Mouse (Mus musculus) cerebellum, adult 2 months (tissue): Measurements from ENCODE around the gene Eloa. TPM values are rescaled to one million over a fixed set of nuclear protein-coding genes. Genes with fewer than 3 reads are reported as not detected.

Experiments used
- DNase-seq, 2 experiments: peaks; one replicate each; pipeline ENCODE4 v3.0.0; 2021
- H3K27ac ChIP-seq: fragments of 200-500 bp; 2 replicates; pipeline ENCODE4 v1.5.1; 2012; ENCODE audit warnings: low read length, control low read depth, inconsistent platforms; ENCODE audit not compliant: insufficient read depth
- H3K27me3 ChIP-seq: fragments of 200-500 bp; 2 replicates; pipeline ENCODE4 v1.6.1; 2012; ENCODE audit warnings: inconsistent platforms, mild to moderate bottlenecking, low read length, moderate library complexity; ENCODE audit not compliant: control insufficient read depth, insufficient read depth
- H3K4me1 ChIP-seq: fragments of 200-500 bp; 2 replicates; pipeline ENCODE4 v1.6.1; 2011; ENCODE audit warnings: low read length; ENCODE audit not compliant: control insufficient read depth, insufficient read depth
- H3K4me3 ChIP-seq: fragments of 200-500 bp; replicated peaks from 2 replicates; pipeline ENCODE3; 2011; ENCODE audit warnings: mild to moderate bottlenecking, low read depth, low read length, control low read depth; ENCODE audit not compliant: insufficient read depth
- CTCF ChIP-seq: fragments of 200-500 bp; IDR thresholded peaks from 2 replicates; pipeline ENCODE4 v1.5.1; 2011; ENCODE audit warnings: low read depth, mild to moderate bottlenecking, control low read depth, low read length, moderate library complexity, borderline replicate concordance; ENCODE audit not compliant: insufficient read depth
- POLR2A ChIP-seq: fragments of 200-500 bp; IDR thresholded peaks from 2 replicates; pipeline ENCODE4 v1.6.1; 2011; ENCODE audit warnings: low read length, control low read depth, borderline replicate concordance; ENCODE audit not compliant: insufficient read depth
- WGBS: fragments of 180-500 bp; shearing (Covaris S2); methylation state at CpG from one replicate; pipeline ENCODE4 v1.1.7; 2018; 5-methylcytosine and 5-hydroxymethylcytosine counted together
- polyA plus RNA-seq: library from polyadenylated mRNA; depleted of rRNA; stranded (reverse); fragments of >200 nt; gene quantifications from 2 replicates; pipeline ENCODE4 v1.2.3, GENCODE M21; 2012

The Eloa gene
- polyA plus RNA-seq, 1 experiment, result 18.3 TPM

- TF ChIP-seq CTCF, result no peak
- TF ChIP-seq POLR2A, result no peak
- DNase-seq, result no peak
- no peaks in the 10 kb centered on the region for H3K27me3 ChIP-seq
- no peak overlapping the region for H3K4me3 ChIP-seq
- H3K27ac ChIP-seq, result no peak overlapping the region
- 87% methylated on average over 16 of the region's 16 CpGs for WGBS
- H3K4me1 ChIP-seq, result peaks cover 4% of the 10 kb centered on the region
These were observed 55.3 kb downstream of the Eloa start for GRCm38 (mm10) chr4:135966283-135966682.

GRCm38 (mm10) chr4:135965113-135965512 is 56.5 kb downstream of the Eloa start:
- TF ChIP-seq CTCF (no peak), POLR2A (no peak)
- DNase-seq, result no peak
- Histone ChIP-seq H3K27me3 (no peaks in the 10 kb centered on the region), H3K4me1 (peaks cover 6% of the 10 kb centered on the region; the same call in 1 of the 2 replicates), H3K27ac (no peak overlapping the region), H3K4me3 (no peak overlapping the region)
- 80% methylated on average over 9 of the region's 9 CpGs for WGBS

- WGBS, result 1% methylated on average over 12 of the region's 12 CpGs
- peak; percentile 63 to 69 for DNase-seq
- H3K4me3 ChIP-seq, result peak overlapping the region; percentile 89
- H3K27me3 ChIP-seq, result no peaks in the 10 kb centered on the region
- H3K4me1 ChIP-seq, result peaks cover 6% of the 10 kb centered on the region; the same call in 1 of the 2 replicates
- peak overlapping the region; percentile 76; the same call in 1 of the 2 replicates for H3K27ac ChIP-seq
- TF ChIP-seq CTCF (no peak), POLR2A (0 out of 2 replicates have a peak, but pooled peaks have one; percentile 19)
These were observed 57.1 kb downstream of the Eloa start for GRCm38 (mm10) chr4:135964426-135964825.

GRCm38 (mm10) chr4:135963457-135964193 is 57.9 kb downstream of the Eloa start, which contains the start of gene Gale:
TSS of gene Gale (plus strand) at chr4:135963727.
- peaks cover 6% of the 10 kb centered on the region; the same call in 1 of the 2 replicates for H3K4me1 ChIP-seq
- H3K27ac ChIP-seq, result peak within 1 kb of the TSS; percentile 91
- TF ChIP-seq POLR2A (peak; percentile 94), CTCF (no peak)
- H3K27me3 ChIP-seq, result no peaks in the 10 kb centered on the region
- peak; percentile 96 for DNase-seq
- under 1% methylated on average over 56 of the region's 56 CpGs for WGBS
- peak within 1 kb of the TSS; percentile 89 for H3K4me3 ChIP-seq

GRCm38 (mm10) chr4:135962946-135963345 is 58.6 kb downstream of the Eloa start:
- peak overlapping the region; percentile 91 for H3K27ac ChIP-seq
- no peak for TF ChIP-seq POLR2A
- TF ChIP-seq CTCF, result no peak
- peaks cover 6% of the 10 kb centered on the region; the same call in 1 of the 2 replicates for H3K4me1 ChIP-seq
- peak overlapping the region; percentile 89 for H3K4me3 ChIP-seq
- 6% methylated on average over 15 of the region's 15 CpGs for WGBS
- no peak for DNase-seq
- no peaks in the 10 kb centered on the region for H3K27me3 ChIP-seq

- H3K4me1 ChIP-seq, result peaks cover 6% of the 10 kb centered on the region; the same call in 1 of the 2 replicates
- no peak overlapping the region for H3K4me3 ChIP-seq
- TF ChIP-seq CTCF (no peak), POLR2A (no peak)
- no peak overlapping the region for H3K27ac ChIP-seq
- H3K27me3 ChIP-seq, result no peaks in the 10 kb centered on the region
- peak in 1 of 2 experiments; percentile 35 for DNase-seq
- 76% methylated on average over 7 of the region's 7 CpGs for WGBS
These were observed 59.4 kb downstream of the Eloa start for GRCm38 (mm10) chr4:135962198-135962597.

GRCm38 (mm10) chr4:135961709-135962108 is 59.9 kb downstream of the Eloa start:
- Histone ChIP-seq H3K27me3 (no peaks in the 10 kb centered on the region), H3K27ac (no peak overlapping the region), H3K4me3 (no peak overlapping the region), H3K4me1 (peaks cover 6% of the 10 kb centered on the region; the same call in 1 of the 2 replicates)
- WGBS, result 86% methylated on average over 5 of the region's 5 CpGs
- no peak for DNase-seq
- TF ChIP-seq POLR2A (no peak), CTCF (no peak)

GRCm38 (mm10) chr4:135960717-135961116 is 60.8 kb downstream of the Eloa start:
- Histone ChIP-seq H3K4me3 (no peak overlapping the region), H3K4me1 (peaks cover 6% of the 10 kb centered on the region; the same call in 1 of the 2 replicates), H3K27ac (no peak overlapping the region), H3K27me3 (no peaks in the 10 kb centered on the region)
- peak; percentile 74 to 84 for DNase-seq
- no peak for TF ChIP-seq POLR2A
- peak; percentile 95 for TF ChIP-seq CTCF
- WGBS, result 22% methylated on average over 5 of the region's 5 CpGs
